Mouse (Mus musculus): ENCODE data around the gene Rabgef1. TPM values are rescaled to one million over a fixed set of nuclear protein-coding genes. Genes with fewer than 3 reads are reported as not detected.

Rabgef1 gene
- total and polyA plus RNA-seq, 3 experiments = 25.8 to 35.1 TPM; not detected in 1

GRCm38 (mm10) chr5:130158545-130158944 lies 13.1 kb upstream of the Rabgef1 start:
- H3K27me3 ChIP-seq (ENCODE audit: control insufficient read depth in 1 of 2, insufficient read depth in 2 of 2, low read length in 2 of 2) = no peaks in the 10 kb centered on the region
- no peaks in the 10 kb centered on the region for H3K79me2 ChIP-seq (ENCODE audit: control insufficient read depth, insufficient read depth, low read length, poor library complexity)
- H3K4me3 ChIP-seq (ENCODE audit: control insufficient read depth in 1 of 2, insufficient read depth in 1 of 2, low read depth in 2 of 2, low read length in 2 of 2) = no peak overlapping the region
- H3K9ac ChIP-seq (ENCODE audit: control insufficient read depth, low read depth, low read length, poor library complexity, severe bottlenecking) = no peak overlapping the region
- peaks cover 0 to under 1% of the 10 kb centered on the region in 2 experiments; a peak in 2 of 4 replicates for H3K36me3 ChIP-seq (ENCODE audit: control insufficient read depth in 1 of 2, insufficient read depth in 2 of 2, low read length in 2 of 2)
- H3K27ac ChIP-seq (ENCODE audit: control insufficient read depth, low read depth, low read length) = no peak overlapping the region
- no peaks in the 10 kb centered on the region for H3K9me3 ChIP-seq (replicated peaks; ENCODE audit: insufficient read depth, low read length)
- DNase-seq (ENCODE audit: low read depth, low spot score) = no peak
- peaks cover 0 to under 1% of the 10 kb centered on the region in 2 experiments; a peak in 2 of 4 replicates for H3K4me1 ChIP-seq (ENCODE audit: control insufficient read depth in 1 of 2, insufficient read depth in 2 of 2, low read length in 2 of 2)
- TF ChIP-seq GATA1 (IDR thresholded peaks at IDR 0.05; ENCODE audit: low read depth, low read length) (no peak), MYB (IDR thresholded peaks at IDR 0.05; ENCODE audit: low read depth, low read length) (no peak), ETS1 (IDR thresholded peaks at IDR 0.05; ENCODE audit: low read depth, low read length) (no peak), POLR2AphosphoS2 (IDR thresholded peaks at IDR 0.05; ENCODE audit: low read length) (no peak), UBTF (IDR thresholded peaks at IDR 0.05; ENCODE audit: borderline replicate concordance, insufficient read depth, low read depth, low read length) (no peak), ZMIZ1 (IDR thresholded peaks at IDR 0.05; ENCODE audit: low read depth, low read length) (no peak), MAZ (IDR thresholded peaks at IDR 0.05; ENCODE audit: low read depth, low read length) (no peak), MEF2A (IDR thresholded peaks at IDR 0.05; ENCODE audit: extremely low read depth, insufficient replicate concordance, low read depth, low read length, poor library complexity, severe bottlenecking) (no peak), SMC3 (IDR thresholded peaks at IDR 0.05; ENCODE audit: low read depth, low read length) (no peak), ZNF384 (IDR thresholded peaks at IDR 0.05; ENCODE audit: low read depth, low read length) (no peak), CHD1 (IDR thresholded peaks at IDR 0.05; ENCODE audit: low read depth, low read length) (no peak)

- H3K27ac ChIP-seq (ENCODE audit: control insufficient read depth, low read depth, low read length) = peak overlapping the region; percentile 33
- peaks cover 0 to 2% of the 10 kb centered on the region in 2 experiments; a peak in 2 of 4 replicates for H3K36me3 ChIP-seq (ENCODE audit: control insufficient read depth in 1 of 2, insufficient read depth in 2 of 2, low read length in 2 of 2)
Measured at GRCm38 (mm10) chr5:130159761-130160201, 11.8 kb upstream of the Rabgef1 start.

More at GRCm38 (mm10) chr5:130159761-130160201, 11.8 kb upstream of the Rabgef1 start:
- Histone ChIP-seq H3K9me3 (replicated peaks; ENCODE audit: insufficient read depth, low read length) (no peaks in the 10 kb centered on the region), H3K9ac (ENCODE audit: control insufficient read depth, low read depth, low read length, poor library complexity, severe bottlenecking) (peak overlapping the region; percentile 40), H3K4me1 (ENCODE audit: control insufficient read depth in 1 of 2, insufficient read depth in 2 of 2, low read length in 2 of 2) (peaks cover 0 to 2% of the 10 kb centered on the region in 2 experiments; a peak in 2 of 4 replicates), H3K4me3 (ENCODE audit: control insufficient read depth in 1 of 2, insufficient read depth in 1 of 2, low read depth in 2 of 2, low read length in 2 of 2) (no peak overlapping the region), H3K79me2 (ENCODE audit: control insufficient read depth, insufficient read depth, low read length, poor library complexity) (no peaks in the 10 kb centered on the region), H3K27me3 (ENCODE audit: control insufficient read depth in 1 of 2, insufficient read depth in 2 of 2, low read length in 2 of 2) (no peaks in the 10 kb centered on the region)
- DNase-seq (ENCODE audit: low read depth, low spot score) = peak; percentile 64
- TF ChIP-seq GABPA (IDR thresholded peaks at IDR 0.05; ENCODE audit: low read depth, low read length) = no peak
- no peak for TF ChIP-seq ZMIZ1 (IDR thresholded peaks at IDR 0.05; ENCODE audit: low read depth, low read length)
- peak in 1 of 2 experiments; percentile 34; a peak in 1 of 4 replicates for TF ChIP-seq EP300 (IDR thresholded peaks at IDR 0.05; ENCODE audit: low read depth in 1 of 2, low read length in 2 of 2)
- TF ChIP-seq KAT2A (conservative IDR thresholded peaks at IDR 0.05; ENCODE audit: low read depth, low read length) = no peak
- no peak for TF ChIP-seq USF2 (IDR thresholded peaks at IDR 0.05; ENCODE audit: borderline replicate concordance in 1 of 2, insufficient read depth in 1 of 2, low read depth in 1 of 2, low read length in 2 of 2)
- no peak for TF ChIP-seq POLR2AphosphoS5 (IDR thresholded peaks at IDR 0.05; ENCODE audit: borderline replicate concordance, low read depth, low read length)
- TF ChIP-seq MYB (IDR thresholded peaks at IDR 0.05; ENCODE audit: low read depth, low read length) = no peak
- 0 out of 2 replicates have a peak, but pooled peaks have one; percentile 35 for TF ChIP-seq MAX (IDR thresholded peaks at IDR 0.05; ENCODE audit: low read length)
- no peak for TF ChIP-seq ZKSCAN1 (IDR thresholded peaks at IDR 0.05; ENCODE audit: low read depth, low read length)
- TF ChIP-seq TCF12 (IDR thresholded peaks at IDR 0.05; ENCODE audit: low read depth, low read length) = no peak
- TF ChIP-seq MEF2A (IDR thresholded peaks at IDR 0.05; ENCODE audit: extremely low read depth, insufficient replicate concordance, low read depth, low read length, poor library complexity, severe bottlenecking) = no peak
- TF ChIP-seq POLR2AphosphoS2 (IDR thresholded peaks at IDR 0.05; ENCODE audit: low read length) = no peak

All from MEL (cell line).